In genomic region chr10:12019159-12019779, GRCm38 (mm10) we compare ENCODE assay signal across 10 mouse cellular contexts.
DNase-seq lines count a peak whose midpoint lies in the region; ATAC-seq and TF ChIP-seq lines count a peak whose summit lies in the region.
"Had no signal": no experiment of that assay in that cellular context is flagged by ENCODE, and none has a peak within 500 bp of the region (broad histone marks: within the 10 kb centered on the region; RNA-seq: fewer than 3 reads in every experiment).

No protein-coding gene starts in this region.

- WGBS in midbrain, embryonic 13.5 days = 80% methylated on average over 14 of the region's 14 CpGs
- 68% methylated on average over 14 of the region's 14 CpGs for WGBS in liver, postnatal 0 days (ENCODE audit: insufficient replicate concordance)

- H3K4me3 ChIP-seq in midbrain, embryonic 13.5 days (replicated peaks) = no peak overlapping the region
- H3K4me3 ChIP-seq in liver, postnatal 0 days (ENCODE audit: low read depth, low read length) = no peak overlapping the region
- H3K4me3 ChIP-seq: midbrain, embryonic 12.5 days had no signal

- H3K4me2 ChIP-seq in midbrain, embryonic 13.5 days (replicated peaks) = no peak overlapping the region
- no peak overlapping the region for H3K4me2 ChIP-seq in liver, postnatal 0 days (ENCODE audit: low read depth, low read length)
- H3K4me2 ChIP-seq: midbrain, embryonic 12.5 days had no signal

- ATAC-seq in frontal cortex, adult (ENCODE audit: low TSS enrichment) = peak; percentile 98
- no peak for ATAC-seq in midbrain, embryonic 13.5 days
- no peak for ATAC-seq in liver, postnatal 0 days

- intact Hi-C loops in heart, postnatal 14 days (cut with DNase I) = no loop called here

- no peak overlapping the region for H3K27ac ChIP-seq in midbrain, embryonic 13.5 days
- no peak overlapping the region for H3K27ac ChIP-seq in liver, postnatal 0 days (ENCODE audit: low read depth)
- H3K27ac ChIP-seq: midbrain, embryonic 12.5 days had no signal

- no peaks in the 10 kb centered on the region for H3K9me3 ChIP-seq in midbrain, embryonic 13.5 days
- no peaks in the 10 kb centered on the region for H3K9me3 ChIP-seq in liver, postnatal 0 days (ENCODE audit: low read length)
- H3K9me3 ChIP-seq: midbrain, embryonic 12.5 days had no signal

- H3K27me3 ChIP-seq in midbrain, embryonic 13.5 days = no peaks in the 10 kb centered on the region
- no peaks in the 10 kb centered on the region for H3K27me3 ChIP-seq in liver, postnatal 0 days (ENCODE audit: insufficient read depth, low read length)
- H3K27me3 ChIP-seq: midbrain, embryonic 12.5 days had no signal

- H3K9ac ChIP-seq in midbrain, embryonic 13.5 days (replicated peaks) = no peak overlapping the region
- H3K9ac ChIP-seq in liver, postnatal 0 days (replicated peaks) = no peak overlapping the region
- H3K9ac ChIP-seq: midbrain, embryonic 12.5 days had no signal

- no peak for TF ChIP-seq CTCF in liver, postnatal 0 days (IDR thresholded peaks at IDR 0.05; ENCODE audit: low read depth)

- H3K36me3 ChIP-seq in midbrain, embryonic 13.5 days = no peaks in the 10 kb centered on the region
- no peaks in the 10 kb centered on the region for H3K36me3 ChIP-seq in liver, postnatal 0 days (replicated peaks; ENCODE audit: insufficient read depth, low read length)
- H3K36me3 ChIP-seq: G1E; midbrain, embryonic 12.5 days had no signal

- no peaks in the 10 kb centered on the region for H3K4me1 ChIP-seq in midbrain, embryonic 13.5 days (replicated peaks)
- no peaks in the 10 kb centered on the region for H3K4me1 ChIP-seq in liver, postnatal 0 days (ENCODE audit: insufficient read depth)
- H3K4me1 ChIP-seq: midbrain, embryonic 12.5 days had no signal

- no peak for TF ChIP-seq EP300 in liver, postnatal 0 days (IDR thresholded peaks at IDR 0.05; ENCODE audit: low read depth)

- peak; percentile 7 for DNase-seq in ovary, adult 18-20 months (ENCODE audit: low spot score)
- DNase-seq in ovary, postnatal 14 days (ENCODE audit: low spot score) = no peak
- DNase-seq in heart, postnatal 14 days = peak; percentile 15 to 40
- DNase-seq in retina, postnatal 1 day = peak; percentile 20
- no peak for DNase-seq in liver, postnatal 0 days
- no peak for DNase-seq in T-cell, adult 2 months (ENCODE audit: low spot score)

Comparison
In these comparisons a context has a peak if more than half of its experiments do, and no peak if none do; other contexts are left out.
1. DNase-seq: peak in ovary, adult 18-20 months (single experiment), heart, postnatal 14 days (2 of 2) and retina, postnatal 1 day (single experiment); none in ovary, postnatal 14 days (single experiment), liver, postnatal 0 days (single experiment) and T-cell, adult 2 months (single experiment).